Mouse (Mus musculus) MEL (cell line): ENCODE results near the gene Atp5h. TPM values are rescaled to one million over a fixed set of nuclear protein-coding genes. Genes with fewer than 3 reads are reported as not detected.

Experiments used
- DNase-seq: peaks from one replicate; pipeline ENCODE4 v3.0.0; 2011; ENCODE audit warnings: low read depth, low spot score
- H3K27ac ChIP-seq: 2 replicates; pipeline ENCODE4 v1.5.1; 2012; ENCODE audit warnings: low read depth, mild to moderate bottlenecking, control low read depth, low read length, moderate library complexity; ENCODE audit not compliant: control insufficient read depth
- H3K27me3 ChIP-seq, 2 experiments: fragments of 150-350 bp in 1 of 2; sonication (generic) in 1 of 2; 2 replicates each; pipeline ENCODE4 v1.6.1; 2012; ENCODE audit warnings: low read length in 2 of 2, mild to moderate bottlenecking in 2 of 2, improper control_type of control experiment in 1 of 2, moderate library complexity in 1 of 2; ENCODE audit not compliant: insufficient read depth in 2 of 2, control insufficient read depth in 1 of 2
- H3K36me3 ChIP-seq, 2 experiments: 2 replicates each; pipeline ENCODE4 v1.6.1; 2012 to 2014; ENCODE audit warnings: low read length in 2 of 2, improper control_type of control experiment in 1 of 2, inconsistent platforms in 1 of 2, mild to moderate bottlenecking in 1 of 2; ENCODE audit not compliant: insufficient read depth in 2 of 2, control insufficient read depth in 1 of 2
- H3K4me1 ChIP-seq, 2 experiments: fragments of 150-350 bp in 1 of 2; sonication (generic) in 1 of 2; 2 replicates each; pipeline ENCODE4 v1.6.1; 2012; ENCODE audit warnings: low read length in 2 of 2, improper control_type of control experiment in 1 of 2, mild to moderate bottlenecking in 1 of 2; ENCODE audit not compliant: insufficient read depth in 2 of 2, control insufficient read depth in 1 of 2
- H3K4me3 ChIP-seq, 2 experiments: fragments of 150-350 bp in 1 of 2; sonication (generic) in 1 of 2; 2 replicates each; pipeline ENCODE4 v1.5.1; 2012; ENCODE audit warnings: low read depth in 2 of 2, low read length in 2 of 2, mild to moderate bottlenecking in 2 of 2, moderate library complexity in 2 of 2, control low read depth in 1 of 2, improper control_type of control experiment in 1 of 2; ENCODE audit not compliant: control insufficient read depth in 1 of 2, insufficient read depth in 1 of 2
- H3K79me2 ChIP-seq: 2 replicates; pipeline ENCODE4 v1.6.1; 2012; ENCODE audit warnings: mild to moderate bottlenecking, low read length, moderate library complexity; ENCODE audit not compliant: control insufficient read depth, poor library complexity, insufficient read depth
- H3K9ac ChIP-seq: 2 replicates; pipeline ENCODE4 v1.6.1; 2012; ENCODE audit warnings: low read depth, mild to moderate bottlenecking, control low read depth, low read length, moderate library complexity; ENCODE audit not compliant: control insufficient read depth, poor library complexity, severe bottlenecking
- H3K9me3 ChIP-seq: fragments of 150-350 bp; sonication (generic); replicated peaks from 2 replicates; pipeline ENCODE4 v1.6.1; 2012; ENCODE audit warnings: mild to moderate bottlenecking, low read length, improper control_type of control experiment, moderate library complexity; ENCODE audit not compliant: insufficient read depth
- BHLHE40 ChIP-seq: IDR thresholded peaks from 2 replicates; pipeline ENCODE4 v1.6.1; 2012; ENCODE audit warnings: low read depth, mild to moderate bottlenecking, inconsistent platforms, low read length, improper control_type of control experiment, borderline replicate concordance
- CHD1 ChIP-seq: IDR thresholded peaks from 2 replicates; pipeline ENCODE4 v1.6.1; 2012; ENCODE audit warnings: low read depth, mild to moderate bottlenecking, inconsistent platforms, low read length, improper control_type of control experiment
- CHD2 ChIP-seq: IDR thresholded peaks from 2 replicates; pipeline ENCODE4 v1.6.1; 2011; ENCODE audit warnings: low read length, improper control_type of control experiment
- CTCF ChIP-seq, 3 experiments: IDR thresholded peaks in 2 of 3; conservative IDR thresholded peaks in 1 of 3; 2 replicates each; pipeline ENCODE4 v1.5.1; 2011 to 2012; ENCODE audit warnings: low read length in 3 of 3, low read depth in 2 of 3, mild to moderate bottlenecking in 2 of 3, improper control_type of control experiment in 1 of 3, inconsistent platforms in 1 of 3, mixed read lengths in 1 of 3, moderate library complexity in 1 of 3; ENCODE audit not compliant: control insufficient read depth in 1 of 3, insufficient read depth in 1 of 3, poor library complexity in 1 of 3, severe bottlenecking in 1 of 3
- EP300 ChIP-seq, 2 experiments: IDR thresholded peaks; 2 replicates each; pipeline ENCODE4 v1.6.1; 2011; ENCODE audit warnings: improper control_type of control experiment in 2 of 2, low read length in 2 of 2, low read depth in 1 of 2, mild to moderate bottlenecking in 1 of 2
- ETS1 ChIP-seq: IDR thresholded peaks from 2 replicates; pipeline ENCODE4 v1.6.1; 2012; ENCODE audit warnings: low read depth, mild to moderate bottlenecking, inconsistent platforms, low read length, improper control_type of control experiment, moderate library complexity
- GABPA ChIP-seq: IDR thresholded peaks from 2 replicates; pipeline ENCODE4 v1.6.1; 2012; ENCODE audit warnings: low read depth, mild to moderate bottlenecking, inconsistent platforms, low read length, improper control_type of control experiment, moderate library complexity
- GATA1 ChIP-seq: IDR thresholded peaks from 2 replicates; pipeline ENCODE4 v1.6.1; 2011; ENCODE audit warnings: low read depth, low read length, improper control_type of control experiment
- HCFC1 ChIP-seq: IDR thresholded peaks from 2 replicates; pipeline ENCODE4 v1.6.1; 2012; ENCODE audit warnings: low read depth, mild to moderate bottlenecking, inconsistent platforms, low read length, improper control_type of control experiment, moderate library complexity
- JUND ChIP-seq: IDR thresholded peaks from 2 replicates; pipeline ENCODE4 v1.6.1; 2011; ENCODE audit warnings: low read depth, mild to moderate bottlenecking, improper control_type of control experiment, low read length
- MAFK ChIP-seq: IDR thresholded peaks from 2 replicates; pipeline ENCODE4 v1.6.1; 2011; ENCODE audit warnings: low read depth, mild to moderate bottlenecking, low read length, improper control_type of control experiment, borderline replicate concordance
- MAX ChIP-seq: IDR thresholded peaks from 2 replicates; pipeline ENCODE4 v1.6.1; 2011; ENCODE audit warnings: low read length, improper control_type of control experiment
- MEF2A ChIP-seq: IDR thresholded peaks from 2 replicates; pipeline ENCODE4 v1.6.1; 2014; ENCODE audit warnings: low read depth, mild to moderate bottlenecking, inconsistent platforms, low read length, improper control_type of control experiment; ENCODE audit not compliant: poor library complexity, insufficient replicate concordance, severe bottlenecking; ENCODE audit errors: extremely low read depth
- MXI1 ChIP-seq: IDR thresholded peaks from 2 replicates; pipeline ENCODE4 v1.6.1; 2011; ENCODE audit warnings: mild to moderate bottlenecking, low read depth, low read length, improper control_type of control experiment
- MYC ChIP-seq: IDR thresholded peaks from 2 replicates; pipeline ENCODE4 v1.6.1; 2011; ENCODE audit warnings: low read depth, mild to moderate bottlenecking, low read length, improper control_type of control experiment, moderate library complexity
- POLR2A ChIP-seq, 2 experiments: IDR thresholded peaks; 2 replicates each; pipeline ENCODE4 v1.6.1; 2011 to 2012; ENCODE audit warnings: low read length in 2 of 2, mild to moderate bottlenecking in 2 of 2, control low read depth in 1 of 2, improper control_type of control experiment in 1 of 2, low read depth in 1 of 2, moderate library complexity in 1 of 2; ENCODE audit not compliant: control insufficient read depth in 1 of 2, insufficient read depth in 1 of 2, poor library complexity in 1 of 2
- POLR2AphosphoS2 ChIP-seq: IDR thresholded peaks from 2 replicates; pipeline ENCODE4 v1.6.1; 2011; ENCODE audit warnings: low read length, improper control_type of control experiment
- POLR2AphosphoS5 ChIP-seq: IDR thresholded peaks from 2 replicates; pipeline ENCODE4 v1.6.1; 2012; ENCODE audit warnings: low read depth, borderline replicate concordance, mild to moderate bottlenecking, inconsistent platforms, low read length, moderate library complexity, mixed read lengths
- RAD21 ChIP-seq: IDR thresholded peaks from 2 replicates; pipeline ENCODE4 v1.6.1; 2011; ENCODE audit warnings: mild to moderate bottlenecking, low read depth, low read length, improper control_type of control experiment
- RCOR1 ChIP-seq: IDR thresholded peaks from 2 replicates; pipeline ENCODE4 v1.6.1; 2012; ENCODE audit warnings: low read depth, mild to moderate bottlenecking, inconsistent platforms, low read length, improper control_type of control experiment
- TBP ChIP-seq: IDR thresholded peaks from 2 replicates; pipeline ENCODE4 v1.8.0; 2011; ENCODE audit warnings: low read depth, low read length, improper control_type of control experiment
- TCF12 ChIP-seq: IDR thresholded peaks from 2 replicates; pipeline ENCODE4 v1.6.1; 2014; ENCODE audit warnings: low read depth, mild to moderate bottlenecking, inconsistent platforms, low read length, improper control_type of control experiment, moderate library complexity
- UBTF ChIP-seq: IDR thresholded peaks from 2 replicates; pipeline ENCODE4 v1.6.1; 2012; ENCODE audit warnings: low read depth, mild to moderate bottlenecking, inconsistent platforms, low read length, improper control_type of control experiment, moderate library complexity, borderline replicate concordance; ENCODE audit not compliant: insufficient read depth
- USF1 ChIP-seq: IDR thresholded peaks from 2 replicates; pipeline ENCODE4 v1.6.1; 2014; ENCODE audit warnings: low read depth, mild to moderate bottlenecking, inconsistent platforms, low read length, improper control_type of control experiment, moderate library complexity
- USF2 ChIP-seq, 2 experiments: IDR thresholded peaks; 2 replicates each; pipeline ENCODE4 v1.6.1; 2011 to 2012; ENCODE audit warnings: improper control_type of control experiment in 2 of 2, low read length in 2 of 2, borderline replicate concordance in 1 of 2, inconsistent platforms in 1 of 2, low read depth in 1 of 2, mild to moderate bottlenecking in 1 of 2; ENCODE audit not compliant: insufficient read depth in 1 of 2
- ZC3H11A ChIP-seq: IDR thresholded peaks from 2 replicates; pipeline ENCODE4 v1.6.1; 2012; ENCODE audit warnings: low read depth, mild to moderate bottlenecking, inconsistent platforms, low read length, improper control_type of control experiment
- ZMIZ1 ChIP-seq: IDR thresholded peaks from 2 replicates; pipeline ENCODE4 v1.6.1; 2012; ENCODE audit warnings: low read depth, mild to moderate bottlenecking, inconsistent platforms, low read length, improper control_type of control experiment, moderate library complexity
- polyA plus RNA-seq, 2 experiments: library from polyadenylated mRNA; stranded (reverse) in 1 of 2; unstranded in 1 of 2; fragments of >175 nt in 1 of 2; fragments of >200 nt in 1 of 2; gene quantifications; 2 replicates each; pipeline versions ENCODE4 v1.2.1 to v1.2.4; 2012; ENCODE audit warnings: low replicate concordance in 2 of 2, low read depth in 1 of 2; ENCODE audit not compliant: insufficient read length in 2 of 2, insufficient read depth in 1 of 2, missing spikeins in 1 of 2
- total RNA-seq: library from RNA; depleted of rRNA; stranded (reverse); fragments of 300-350 nt; gene quantifications from 2 replicates; pipeline ENCODE4 v1.2.3, GENCODE M21; 2012

Gene Atp5h
- total and polyA plus RNA-seq, 3 experiments: 525 to 1,715 (median 706) TPM

DNA sequence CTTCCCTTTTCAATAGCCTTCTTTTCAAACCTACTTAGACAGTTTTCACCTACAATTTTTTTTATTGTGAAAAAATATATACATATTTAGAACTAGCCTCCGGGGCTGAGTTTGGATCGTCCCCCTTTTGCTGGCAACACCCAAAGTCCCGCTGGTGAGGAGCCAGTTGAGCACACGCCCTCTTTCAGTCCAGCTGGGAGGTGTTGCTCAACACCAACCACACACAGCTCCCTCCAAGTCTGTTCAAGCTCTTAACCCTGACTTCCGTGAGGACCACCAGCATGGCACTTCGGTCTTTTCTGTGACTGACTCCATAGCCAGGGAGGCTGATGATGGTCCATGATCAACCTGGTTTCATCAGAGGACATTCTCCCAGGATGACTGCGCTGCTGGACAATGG is 21.7 kb downstream of the Atp5h start:
- H3K27me3 ChIP-seq: no peaks in the 10 kb centered on the region; a peak in 1 of 4 replicates
- no peak for DNase-seq
- no peaks in the 10 kb centered on the region for H3K79me2 ChIP-seq
- H3K4me1 ChIP-seq: peaks cover 0 to 11% of the 10 kb centered on the region in 2 experiments; a peak in 1 of 4 replicates
- H3K36me3 ChIP-seq: peaks cover 0 to 4% of the 10 kb centered on the region in 2 experiments; a peak in 1 of 4 replicates
- TF ChIP-seq ZC3H11A (no peak), HCFC1 (no peak), UBTF (no peak), RCOR1 (no peak), MAFK (no peak), CHD2 (no peak), GATA1 (no peak), CTCF (IDR thresholded peaks at IDR 0.05 in 2 of 3, conservative IDR thresholded peaks at IDR 0.05 in 1 of 3; ENCODE audit: control insufficient read depth in 1 of 3, insufficient read depth in 1 of 3, low read depth in 2 of 3, low read length in 3 of 3, poor library complexity in 1 of 3, severe bottlenecking in 1 of 3) (no peak), ETS1 (no peak), MAX (no peak), POLR2AphosphoS2 (no peak), MEF2A (no peak), TCF12 (no peak), USF1 (no peak), TBP (no peak), ZMIZ1 (no peak), USF2 (IDR thresholded peaks at IDR 0.05; ENCODE audit: borderline replicate concordance in 1 of 2, insufficient read depth in 1 of 2, low read depth in 1 of 2, low read length in 2 of 2) (no peak)
- no peaks in the 10 kb centered on the region for H3K9me3 ChIP-seq
- no peak overlapping the region for H3K9ac ChIP-seq
- no peak overlapping the region for H3K4me3 ChIP-seq
- no peak overlapping the region for H3K27ac ChIP-seq

DNA sequence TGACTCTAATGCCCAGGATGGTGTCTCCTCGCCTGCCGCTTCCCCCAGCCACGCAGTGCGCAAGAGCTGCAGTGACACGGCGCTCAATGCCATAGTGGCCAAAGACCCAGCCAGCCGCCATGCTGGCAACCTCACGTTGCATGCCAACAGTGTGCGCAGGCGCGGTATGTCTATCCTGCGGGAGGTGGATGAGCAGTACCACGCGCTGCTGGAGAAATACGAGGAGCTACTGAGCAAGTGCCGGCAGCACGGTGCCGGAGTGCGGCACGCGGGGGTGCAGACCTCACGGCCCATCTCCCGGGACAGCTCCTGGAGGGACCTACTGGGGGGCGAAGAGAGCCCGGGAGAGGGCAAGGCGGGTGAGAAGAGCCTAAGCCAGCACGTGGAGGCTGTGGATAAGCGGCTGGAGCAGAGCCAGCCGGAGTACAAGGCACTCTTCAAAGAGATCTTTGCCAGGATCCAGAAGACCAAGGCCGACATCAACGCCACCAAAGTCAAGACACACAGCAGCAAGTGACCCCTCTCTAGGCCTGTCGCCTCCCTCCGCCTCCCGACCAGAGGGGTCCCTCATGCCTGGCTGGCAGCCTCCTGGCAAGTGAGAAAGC is 25.9 kb downstream of the Atp5h start:
- H3K79me2 ChIP-seq: no peaks in the 10 kb centered on the region
- DNase-seq: no peak
- no peaks in the 10 kb centered on the region; a peak in 1 of 4 replicates for H3K27me3 ChIP-seq
- no peak overlapping the region for H3K27ac ChIP-seq
- TF ChIP-seq POLR2A (IDR thresholded peaks at IDR 0.05; ENCODE audit: control insufficient read depth in 1 of 2, insufficient read depth in 1 of 2, low read depth in 1 of 2, low read length in 2 of 2, poor library complexity in 1 of 2) (no peak), CHD1 (no peak), POLR2AphosphoS2 (no peak), TBP (no peak), EP300 (IDR thresholded peaks at IDR 0.05; ENCODE audit: low read depth in 1 of 2, low read length in 2 of 2) (no peak), POLR2AphosphoS5 (no peak), BHLHE40 (no peak), USF1 (no peak), TCF12 (no peak), USF2 (IDR thresholded peaks at IDR 0.05; ENCODE audit: borderline replicate concordance in 1 of 2, insufficient read depth in 1 of 2, low read depth in 1 of 2, low read length in 2 of 2) (no peak), GABPA (no peak), ETS1 (no peak), RAD21 (no peak), MEF2A (no peak), MYC (no peak), MXI1 (no peak), JUND (no peak), MAFK (no peak)
- no peak overlapping the region for H3K9ac ChIP-seq
- no peaks in the 10 kb centered on the region for H3K9me3 ChIP-seq
- H3K4me1 ChIP-seq: no peaks in the 10 kb centered on the region
- H3K36me3 ChIP-seq: no peaks in the 10 kb centered on the region
- H3K4me3 ChIP-seq: no peak overlapping the region
